Mouse (Mus musculus) testis, adult 10 weeks (tissue): ENCODE results near the gene Vmn1r121. TPM values are rescaled to one million over a fixed set of nuclear protein-coding genes. Genes with fewer than 3 reads are reported as not detected.

Source experiments
- polyA plus RNA-seq: library from polyadenylated mRNA; stranded (reverse); fragments of 350-450 nt; fragmentation: Illumina TruSeq; extraction: RNeasy Lipid Tissue Mini Kit (QIAGEN cat#74804); gene quantifications from one replicate; pipeline ENCODE4 v1.2.3, GENCODE M21; 2014; ENCODE audit warnings: low read depth, low replicate concordance

Vmn1r121 gene
- not detected for polyA plus RNA-seq

DNA sequence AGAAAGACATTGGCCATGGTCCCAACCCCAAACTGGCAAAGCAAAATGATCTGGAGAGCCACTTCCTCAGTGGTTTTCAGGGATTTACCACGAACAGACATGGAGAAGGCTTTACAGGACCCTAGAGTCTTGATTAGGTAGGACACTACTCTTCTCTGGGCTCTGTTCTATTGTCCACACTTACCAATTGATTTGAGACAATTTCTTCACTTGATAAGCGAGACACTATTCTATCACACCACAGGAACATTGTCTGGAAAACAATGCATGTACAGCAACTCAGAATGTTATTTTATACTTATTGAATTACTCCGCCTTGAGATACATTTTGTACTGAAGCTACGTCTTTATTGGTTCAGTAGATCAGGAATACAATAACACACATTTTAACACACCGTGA lies at the start of gene Vmn1r121:
Gene Vmn1r121, minus strand, starts transcription at position 101 of the 400 bp plus-strand sequence.

DNA sequence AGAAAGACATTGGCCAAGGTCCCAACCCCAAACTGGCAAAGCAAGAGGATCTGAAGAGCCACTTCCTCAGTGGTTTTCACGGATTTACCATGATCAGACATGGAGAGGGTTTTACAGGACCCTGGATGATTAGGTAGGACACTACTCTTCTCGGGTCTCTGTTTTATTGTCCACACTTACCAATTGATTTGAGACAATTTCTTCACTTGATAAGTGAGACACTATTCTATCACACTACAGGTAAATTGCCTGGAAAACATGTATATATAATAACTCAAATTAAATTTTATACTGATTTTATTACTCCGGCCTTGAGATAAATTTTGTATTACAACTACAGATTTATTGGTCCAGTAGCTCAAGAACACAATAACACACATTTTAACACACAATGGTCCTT lies 35.7 kb upstream of the Vmn1r121 start, which contains the start of gene Vmn1r122:
Gene Vmn1r122, minus strand, starts transcription at position 101 of the 400 bp plus-strand sequence.

DNA sequence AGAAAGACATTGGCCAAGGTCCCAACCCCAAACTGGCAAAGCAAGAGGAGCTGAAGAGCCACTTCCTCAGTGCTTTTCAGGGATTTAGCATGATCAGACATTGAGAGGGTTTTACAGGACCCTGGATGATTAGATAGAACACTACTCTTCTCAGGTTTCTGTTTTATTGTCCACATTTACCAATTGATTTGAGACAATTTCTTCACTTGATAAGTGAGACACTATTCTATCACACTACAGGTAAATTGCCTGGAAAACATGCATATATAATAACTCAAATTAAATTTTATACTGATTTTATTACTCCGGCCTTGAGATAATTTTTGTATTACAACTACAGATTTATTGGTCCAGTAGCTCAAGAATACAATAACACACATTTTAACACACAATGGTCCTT lies 44.6 kb downstream of the Vmn1r121 start, which contains the start of gene Vmn1r120:
Gene Vmn1r120, minus strand, starts transcription at position 101 of the 400 bp plus-strand sequence.

Other genes with a start within 250 kb of the Vmn1r121 start
- gene Vmn1r116, start 226.3 kb downstream of the Vmn1r121 start, polyA plus RNA-seq = not detected
- gene Vmn1r117, start 214.4 kb downstream of the Vmn1r121 start, polyA plus RNA-seq = not detected
- gene Vmn1r118, start 186.2 kb downstream of the Vmn1r121 start, polyA plus RNA-seq = not detected
- gene Vmn1r119, start 86.1 kb downstream of the Vmn1r121 start, polyA plus RNA-seq = not detected
- not detected for gene Vmn1r120, start 44.7 kb downstream of the Vmn1r121 start, polyA plus RNA-seq
- gene Vmn1r122, start 35.6 kb upstream of the Vmn1r121 start, polyA plus RNA-seq = not detected
- gene Vmn1r123, start 63.7 kb upstream of the Vmn1r121 start, polyA plus RNA-seq = not detected
- gene Gm5157, start 91.9 kb upstream of the Vmn1r121 start, polyA plus RNA-seq = not detected
- not detected for gene Vmn1r124, start 162.1 kb upstream of the Vmn1r121 start, polyA plus RNA-seq
- not detected for gene Vmn1r125, start 173.7 kb upstream of the Vmn1r121 start, polyA plus RNA-seq
- gene Vmn1r126, start 203.0 kb upstream of the Vmn1r121 start, polyA plus RNA-seq = not detected
- gene Vmn1r127, start 221.3 kb upstream of the Vmn1r121 start, polyA plus RNA-seq = not detected